Mouse (Mus musculus) layer of hippocampus, adult 18-20 months (tissue): ENCODE measurements around the gene Gga3. TPM values are rescaled to one million over a fixed set of nuclear protein-coding genes. Genes with fewer than 3 reads are reported as not detected.
A peak's percentile ranks its signal among the peaks of the same experiment; 100 is the strongest.
"Not testable (repeated sequence)": the region's sequence is repeated elsewhere in the genome, so short reads cannot be mapped to it uniquely, and the experiment has no call there.

Source experiments
- DNase-seq, 2 experiments: peaks; one replicate each; pipeline ENCODE4 v3.0.0; 2022; ENCODE audit warnings: low spot score in 2 of 2
- long read RNA-seq: library from polyadenylated mRNA; stranded (forward); transcript quantifications from one replicate; pipeline ENCODE4 v2.0.0, GENCODE M21; 2021
- total RNA-seq, 2 experiments: library from RNA; stranded (reverse); gene quantifications; 2 replicates each; pipeline ENCODE4 v1.2.3; 2021

The Gga3 gene
- total RNA-seq, result 10 to 100 TPM; 68.6 to 73.5 TPM
- long read RNA-seq, transcript Gga3-201 (17 exons, 3,816 nt), result major isoform, 66 of 110 reads
- long read RNA-seq, partial matches to known transcripts, result 16 of 110 reads
- long read RNA-seq, other reads (novel, unspliced or antisense), result 25 of 110 reads

DNA sequence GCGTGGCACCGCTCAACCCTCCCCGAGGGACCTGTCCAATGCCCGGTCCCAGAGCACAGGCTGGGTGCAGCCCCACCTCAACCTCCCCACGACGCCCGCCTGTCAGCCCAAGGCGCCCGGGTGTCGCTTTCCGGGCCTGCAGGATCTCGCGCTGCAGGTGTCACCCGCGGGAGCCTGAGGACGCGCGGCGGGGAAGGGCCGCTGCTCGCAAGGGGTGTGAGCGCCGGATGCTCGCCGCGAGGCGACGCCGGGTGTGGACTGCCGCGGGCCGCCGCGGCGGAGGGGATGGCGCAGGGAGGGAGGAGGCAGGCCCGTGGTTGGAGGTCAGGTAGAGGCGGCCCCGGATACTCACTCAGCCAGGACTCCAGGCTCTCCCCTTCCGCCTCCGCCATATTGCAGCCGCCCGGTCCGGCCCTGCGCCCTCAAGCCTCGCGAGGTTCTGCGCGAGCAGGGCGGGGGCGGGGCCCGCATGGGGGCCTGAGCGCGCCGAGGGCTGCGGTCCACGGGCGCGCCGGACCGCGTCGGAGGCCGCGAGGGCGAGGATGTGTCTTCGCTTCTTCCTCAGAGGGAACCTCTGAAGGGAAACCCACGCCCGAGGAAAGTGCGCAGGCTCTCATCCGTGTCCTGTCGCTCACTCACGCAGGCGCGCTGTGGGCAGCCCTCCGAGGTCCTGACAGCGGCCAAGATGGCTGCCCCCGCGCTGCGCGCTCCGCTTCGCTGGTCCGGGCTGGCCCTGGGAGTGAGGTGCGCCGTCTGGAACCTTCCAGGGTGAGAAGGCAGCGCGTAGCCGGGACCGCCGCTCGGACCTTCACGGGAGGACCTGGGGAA, at the start of gene Gga3, which contains the start of gene Mrps7:
Gga3 (minus strand) TSS at position 576 of the 828 bp plus-strand sequence.
Mrps7 (plus strand) TSS at position 450 of the 828 bp plus-strand sequence.
- peak; percentile 80 to 89 for DNase-seq

DNA sequence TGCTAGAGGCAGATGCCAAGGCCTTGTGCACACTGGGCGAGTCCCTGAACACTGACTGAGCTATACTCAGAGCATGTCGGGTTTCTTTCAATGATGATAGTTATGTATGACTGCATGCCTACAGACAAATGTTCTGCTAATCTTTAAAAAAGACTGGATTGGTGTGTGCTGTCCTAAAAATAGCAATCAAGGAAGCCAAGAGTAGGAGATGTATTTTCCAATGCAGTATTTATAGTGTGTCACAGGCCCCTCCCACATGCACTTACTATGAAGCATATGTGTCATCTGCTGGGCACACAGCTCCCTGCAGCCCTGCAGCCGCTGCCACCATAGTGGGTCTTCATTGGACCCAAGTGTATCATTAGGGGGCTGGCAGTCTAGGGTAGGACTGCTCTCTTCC, 49.3 kb upstream of the Gga3 start:
- peak in 1 of 2 experiments; percentile 64 for DNase-seq

DNA sequence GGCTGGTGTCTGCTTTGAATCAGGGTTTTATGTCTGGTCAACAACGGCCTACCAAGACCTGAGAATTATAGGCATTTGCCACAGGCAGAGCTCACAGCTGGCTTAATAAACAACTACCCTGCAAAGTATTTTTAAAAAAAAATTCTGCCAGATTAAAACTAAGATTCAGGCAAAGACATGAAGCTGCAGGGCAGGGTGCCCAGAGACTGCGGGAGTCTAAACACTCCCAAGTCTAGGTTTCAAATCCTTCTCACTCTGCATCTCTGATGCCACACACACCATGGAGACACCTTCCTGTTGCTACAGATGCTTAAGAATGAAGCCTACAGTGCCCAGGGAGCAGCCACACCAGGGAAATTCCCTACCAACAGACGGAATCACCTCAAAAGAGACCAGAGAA, 47.8 kb upstream of the Gga3 start:
- no peak for DNase-seq

DNA sequence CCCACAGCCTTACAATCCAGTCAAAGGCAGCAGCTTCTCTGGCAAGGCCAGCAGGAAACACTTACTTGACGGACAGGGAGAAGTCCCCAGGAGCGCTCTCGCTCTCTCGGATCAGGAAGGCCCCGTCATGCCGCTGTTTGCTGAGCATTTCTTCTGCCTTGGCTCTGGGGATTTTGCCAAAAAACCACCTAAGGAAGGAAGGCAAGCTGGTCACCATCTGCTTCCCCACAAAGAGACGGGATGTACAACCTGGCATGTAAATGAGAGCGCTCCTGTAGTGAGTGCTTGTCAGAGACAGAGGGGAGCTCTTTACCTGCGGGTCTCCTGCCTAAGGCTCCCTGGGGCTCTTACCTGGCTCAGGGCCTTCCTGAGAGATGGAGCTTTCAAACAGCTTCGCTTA, 45.9 kb upstream of the Gga3 start:
- peak; percentile 37 to 61 for DNase-seq

DNA sequence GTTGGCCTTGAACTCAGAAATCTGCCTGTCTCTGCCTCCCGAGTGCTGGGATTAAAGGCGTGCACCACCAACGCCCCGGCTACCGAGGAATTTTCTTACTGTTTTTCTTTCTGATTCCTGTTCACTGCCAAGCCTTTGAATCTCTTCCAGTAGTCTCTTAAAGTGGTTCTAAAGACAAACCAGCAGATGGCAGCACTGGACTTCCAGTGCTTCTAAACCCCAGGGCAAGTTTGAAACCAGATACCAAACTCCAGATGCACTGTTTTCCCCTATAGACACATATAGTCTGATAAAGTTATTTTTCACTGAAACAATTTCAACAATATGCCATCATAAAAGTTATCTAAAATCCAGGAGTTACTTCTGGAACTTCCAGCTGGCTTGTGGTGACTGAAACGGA, 43.6 kb upstream of the Gga3 start:
- peak in 1 of 2 experiments; percentile 77 for DNase-seq

DNA sequence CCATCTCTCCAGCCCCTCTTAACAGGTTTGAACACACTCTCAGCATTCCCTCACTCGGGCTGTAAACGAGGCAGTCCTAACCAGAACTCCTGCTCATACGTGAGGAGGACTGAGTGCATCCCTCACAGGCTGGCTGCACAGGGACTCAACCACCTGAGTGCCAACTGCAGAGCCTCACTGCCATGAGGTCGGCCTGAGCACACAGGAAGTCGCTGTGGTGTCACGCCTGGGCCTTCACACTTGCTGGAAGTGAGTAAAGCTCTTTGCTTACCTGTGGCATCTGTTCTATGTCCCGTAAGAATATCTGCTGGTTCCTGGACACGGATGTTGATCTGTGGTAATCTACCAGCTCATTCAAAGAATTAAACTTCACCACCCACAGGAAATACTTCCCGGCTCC, 42.6 kb upstream of the Gga3 start:
- DNase-seq, result no peak

DNA sequence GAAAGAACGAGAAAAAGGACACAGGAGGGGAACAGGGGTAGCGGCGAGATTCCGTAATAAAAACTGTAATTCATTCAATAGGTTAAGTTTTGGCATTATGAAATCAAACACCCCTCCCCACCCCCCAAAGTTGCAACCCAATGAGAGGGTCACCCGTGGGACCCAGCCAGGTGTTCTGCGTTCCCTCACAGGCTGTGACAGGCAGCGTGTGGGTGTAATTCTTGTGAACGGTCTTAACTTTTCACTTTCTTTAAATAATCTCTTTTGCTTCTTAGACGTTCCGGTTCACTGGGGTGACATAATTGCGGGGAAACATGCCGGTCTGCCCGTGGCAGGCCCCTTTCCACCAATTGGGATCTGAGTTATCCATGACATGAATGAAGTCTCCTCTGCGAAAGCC, 41.6 kb upstream of the Gga3 start:
- DNase-seq, result not testable (repeated sequence)

DNA sequence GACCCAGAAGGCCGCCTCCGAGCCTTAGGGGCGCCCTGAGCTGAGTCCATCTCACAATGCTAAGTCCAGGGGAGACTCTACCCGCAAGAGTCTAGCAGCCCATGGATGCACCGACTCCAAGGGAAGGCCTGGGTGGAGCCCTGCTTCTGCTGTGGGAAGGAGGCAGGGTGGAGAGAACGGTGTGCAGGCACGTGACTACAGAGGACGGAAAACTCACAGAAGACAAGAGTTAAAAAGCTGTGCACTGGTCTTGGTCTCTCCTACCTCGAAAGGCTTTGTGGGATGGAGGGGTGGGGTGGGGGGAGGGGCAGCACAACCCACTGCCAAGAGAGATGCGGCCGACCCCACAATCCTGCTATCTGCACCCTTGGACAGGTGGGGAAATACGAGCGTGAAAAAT, 40.5 kb upstream of the Gga3 start:
- DNase-seq, result no peak

DNA sequence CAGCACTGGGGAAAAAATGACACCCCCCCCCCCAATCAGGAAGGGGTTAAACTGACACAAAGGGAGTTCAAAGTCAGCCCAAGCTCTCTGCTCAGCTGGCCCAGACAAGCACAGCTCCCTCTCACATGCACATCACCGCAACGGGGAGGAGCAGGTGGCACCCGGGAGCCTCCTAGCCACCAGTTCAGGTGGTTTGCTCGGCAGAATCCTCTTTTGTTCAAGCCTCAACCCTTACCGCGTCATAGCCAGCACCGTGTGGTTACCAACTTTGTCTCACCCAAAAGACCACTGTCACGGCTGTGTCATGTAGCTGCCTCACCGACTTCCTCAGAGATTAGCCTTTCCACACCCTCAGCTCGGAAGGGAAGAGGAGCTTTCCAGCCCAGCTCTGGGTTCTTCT, 39.4 kb upstream of the Gga3 start:
- DNase-seq, result no peak

DNA sequence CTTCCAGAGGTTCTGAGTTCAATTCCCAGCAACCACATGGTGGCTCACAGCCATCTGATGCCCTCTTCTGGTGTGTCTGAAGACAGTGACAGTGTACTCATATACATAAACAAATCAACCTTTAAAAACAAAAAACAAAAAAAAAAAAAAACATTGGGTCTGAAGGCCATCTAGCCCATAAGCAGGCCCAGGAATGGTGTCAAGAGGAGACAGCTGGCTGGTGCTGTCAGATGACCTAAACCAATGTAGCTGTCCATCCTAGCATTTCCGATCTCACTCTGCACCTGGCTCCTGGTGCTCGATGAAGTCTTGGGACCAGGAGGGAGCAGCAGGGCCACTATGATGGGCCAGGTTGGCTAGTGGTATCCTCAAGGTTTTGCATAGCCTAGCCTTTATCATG, 38.9 kb upstream of the Gga3 start:
- no peak for DNase-seq

DNA sequence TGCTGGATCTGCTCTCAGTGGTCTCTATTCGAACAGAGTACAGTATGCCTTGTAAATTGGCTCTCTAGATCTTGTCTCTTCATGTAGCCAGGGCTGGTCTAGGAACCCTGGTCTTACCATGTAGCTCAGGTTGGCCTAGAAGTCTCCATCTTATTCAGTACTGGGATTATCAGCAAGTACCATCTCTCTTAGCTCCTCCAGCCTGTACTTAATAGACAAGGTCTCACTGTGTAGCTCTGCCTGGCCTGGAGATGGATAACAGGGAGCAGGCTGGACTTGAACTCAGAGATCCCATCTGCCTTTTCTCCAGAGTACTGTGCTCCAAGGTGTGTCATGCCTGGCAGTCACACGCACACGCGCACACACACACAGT, 37.8 kb upstream of the Gga3 start:
- no peak for DNase-seq

DNA sequence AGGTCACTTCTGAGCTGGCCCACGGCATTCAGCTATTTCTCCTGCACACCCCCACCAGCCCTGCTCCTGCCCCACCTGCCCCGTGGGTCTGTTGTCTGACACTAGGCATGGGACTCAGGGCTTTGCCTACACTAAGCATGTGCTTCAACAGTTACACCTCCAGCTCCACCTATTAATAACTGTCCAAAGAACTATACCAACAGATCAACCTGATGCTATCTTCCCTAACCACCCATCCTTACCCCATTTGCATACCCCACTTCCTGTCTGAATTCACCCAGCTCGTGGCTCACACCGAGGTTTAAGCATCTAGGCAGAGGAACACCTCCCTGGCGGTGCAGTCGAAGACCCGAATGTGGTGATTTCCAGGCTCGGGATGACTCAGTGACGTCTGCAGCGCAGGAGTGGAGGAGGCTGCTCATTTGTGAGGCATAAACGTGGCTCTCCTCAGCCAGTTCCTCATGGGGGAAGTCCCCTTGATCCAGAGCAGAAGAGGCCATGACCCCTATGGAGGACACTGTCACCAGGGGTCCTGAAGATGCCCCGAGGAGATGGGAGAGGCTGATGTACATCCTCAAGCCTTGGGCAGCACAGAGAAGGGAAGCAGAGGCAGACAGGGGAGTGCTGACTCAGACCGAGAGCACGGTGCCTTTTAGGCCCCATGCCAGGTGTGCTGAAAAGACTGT, 37.3 kb upstream of the Gga3 start:
- DNase-seq, result no peak

DNA sequence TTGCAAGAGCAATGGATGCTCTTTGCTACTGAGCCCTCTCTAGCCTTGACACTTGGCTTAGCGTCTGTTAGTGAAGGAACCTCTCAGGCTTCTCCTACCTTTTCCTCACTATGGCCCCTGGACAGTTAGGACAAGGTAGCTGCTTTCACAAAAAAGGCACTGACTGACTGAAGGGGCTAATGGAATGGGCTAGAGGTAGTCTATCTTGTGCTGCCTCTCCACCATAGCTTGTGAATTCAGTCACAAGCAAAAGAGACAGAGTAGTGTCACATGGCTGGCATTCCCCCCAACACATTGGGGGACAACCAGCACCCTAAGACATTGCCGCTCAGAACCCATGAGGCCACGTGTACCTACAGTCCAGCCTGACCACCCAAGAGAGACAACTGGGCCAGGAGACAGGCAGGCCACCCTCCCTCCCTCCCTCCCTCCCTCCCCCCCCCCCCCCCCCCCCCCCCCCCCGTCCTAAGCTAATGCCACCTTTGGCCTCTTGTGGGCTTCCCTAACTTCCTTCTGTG, 36.5 kb upstream of the Gga3 start:
- no peak for DNase-seq

DNA sequence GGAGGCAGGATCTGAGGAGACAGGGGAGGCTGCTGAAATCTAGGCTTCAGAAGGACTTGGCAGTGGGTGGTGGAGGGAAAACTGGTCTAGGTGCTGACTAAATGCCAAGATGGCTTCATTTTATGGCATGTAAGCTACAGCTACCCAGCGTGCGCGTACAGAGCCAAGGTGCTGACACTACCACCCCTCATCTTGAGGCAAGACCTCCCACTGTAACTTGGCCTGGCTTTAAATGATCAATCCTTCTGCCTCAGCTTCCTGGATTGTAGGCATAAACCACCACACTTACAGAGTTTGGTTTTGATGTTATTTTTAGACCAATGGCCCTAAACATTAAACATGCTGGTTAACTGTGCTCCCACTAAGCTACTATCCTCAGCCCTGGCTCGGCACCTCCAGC, 35.7 kb upstream of the Gga3 start:
- no peak for DNase-seq

DNA sequence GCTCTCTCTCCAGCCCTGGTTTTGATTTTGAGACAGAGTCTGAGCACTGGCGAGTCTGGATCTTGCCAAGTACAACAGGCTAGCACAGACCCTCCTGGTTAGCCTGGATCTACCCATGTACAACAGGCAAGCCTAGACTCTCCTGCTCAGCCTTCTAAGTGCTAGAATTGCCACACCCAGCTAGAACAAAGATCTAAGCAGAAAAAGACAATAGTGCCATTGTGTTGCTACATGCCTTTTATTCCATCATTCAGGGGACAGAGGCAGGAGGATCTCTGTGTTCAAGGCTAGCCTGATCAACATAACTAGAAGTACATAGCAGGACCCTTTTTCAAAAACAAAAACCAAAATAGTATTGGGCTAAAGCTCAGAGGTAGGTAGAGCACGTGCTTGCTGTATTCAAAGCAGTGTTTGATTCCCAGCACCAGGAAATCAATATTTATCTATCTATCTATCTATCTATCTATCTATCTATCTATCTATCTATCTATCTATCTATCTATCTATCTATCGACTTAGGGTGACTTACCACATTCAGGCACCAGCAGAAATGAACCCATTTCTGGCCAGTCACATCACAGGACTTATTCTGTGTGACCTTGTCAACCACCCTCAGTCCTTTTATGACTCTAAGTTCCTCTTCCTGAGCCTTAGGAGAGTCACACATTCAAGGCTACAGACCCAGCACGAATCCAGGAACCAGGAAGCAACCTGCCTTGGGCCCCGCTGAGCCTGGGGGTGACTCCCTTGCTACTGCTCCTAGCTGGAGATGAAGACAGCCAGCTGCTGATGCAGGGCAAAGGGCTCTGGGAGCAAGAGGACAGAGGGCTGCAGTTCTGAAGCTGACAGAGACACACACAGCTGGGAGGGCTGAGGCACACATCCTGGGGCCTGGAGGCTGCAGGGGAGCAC, 34.9 kb upstream of the Gga3 start:
- no peak for DNase-seq

DNA sequence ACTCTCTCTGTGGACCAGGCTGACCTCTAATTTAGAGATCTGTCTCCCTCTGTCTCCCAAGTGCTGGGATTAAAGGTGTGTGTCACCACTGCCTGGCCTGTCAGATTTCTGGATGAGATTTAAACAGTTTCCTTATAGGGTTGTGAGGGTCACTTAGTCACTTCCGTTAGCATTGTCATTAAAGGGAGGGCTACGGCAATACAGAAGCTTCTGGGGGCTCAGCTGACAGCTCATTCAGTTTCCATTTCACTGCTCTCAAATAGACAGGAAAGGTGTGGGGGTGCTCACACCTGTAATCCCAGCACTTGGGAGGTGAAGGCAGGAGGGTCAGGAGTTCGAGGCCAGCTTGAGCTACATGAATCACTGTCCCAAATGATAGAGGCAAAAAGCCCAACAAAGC, 33.1 kb upstream of the Gga3 start:
- no peak for DNase-seq

DNA sequence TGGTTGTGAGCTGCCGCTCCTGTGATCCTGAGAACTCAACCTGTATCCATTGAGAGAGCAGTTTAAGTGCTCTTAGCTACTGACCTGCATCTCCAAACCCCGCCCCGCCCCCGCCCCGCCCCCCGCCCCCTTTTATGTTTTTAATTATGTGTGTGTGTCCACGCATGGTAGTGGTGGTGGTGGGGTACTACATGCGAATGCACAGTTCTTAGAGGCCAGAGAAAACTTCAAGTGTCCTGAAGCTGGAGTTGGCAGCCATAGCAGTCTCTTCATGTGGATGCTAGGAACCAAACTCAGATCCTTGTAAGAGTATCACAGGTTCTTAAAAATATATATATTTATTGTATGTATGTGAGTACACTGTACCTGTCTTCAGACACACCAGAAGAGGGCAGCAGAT, 31.6 kb upstream of the Gga3 start:
- no peak for DNase-seq

DNA sequence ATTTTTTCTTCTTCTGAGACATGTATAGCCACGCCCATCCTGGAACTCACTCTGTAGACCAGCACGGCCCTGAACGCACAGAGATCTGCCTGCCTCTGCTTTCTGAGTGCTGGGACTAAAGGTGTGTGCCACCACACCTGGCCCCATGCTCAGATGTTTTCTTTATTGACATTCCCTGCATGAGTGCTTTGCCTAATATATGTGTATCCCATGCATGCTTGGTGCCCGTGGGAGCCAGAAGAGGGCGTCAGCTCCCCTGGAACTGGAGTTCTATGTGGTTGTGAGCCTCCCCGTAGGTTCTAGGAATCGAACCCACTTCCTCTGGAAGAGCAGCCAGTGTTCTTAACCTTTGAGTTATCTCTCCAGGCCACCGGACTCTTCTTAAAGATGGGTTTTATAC, 31.2 kb upstream of the Gga3 start:
- DNase-seq, result no peak

DNA sequence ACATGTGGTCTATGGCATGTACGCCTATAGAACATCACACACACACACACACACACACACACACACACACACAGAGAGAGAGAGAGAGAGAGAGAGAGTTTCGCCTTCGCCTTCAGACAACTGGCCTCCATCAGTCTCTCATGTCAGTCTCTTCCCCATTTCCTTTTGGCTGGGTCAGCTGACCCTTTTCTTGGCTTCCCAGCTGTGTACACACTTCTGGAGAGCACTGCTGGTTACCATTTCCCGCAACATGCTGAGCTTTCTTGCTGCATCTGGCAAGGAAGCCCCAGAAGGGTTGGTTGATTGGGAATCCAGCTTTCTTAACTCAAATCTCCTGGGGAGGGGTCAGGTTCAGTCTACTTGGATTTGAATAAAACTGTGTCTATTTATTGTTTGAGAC, 30.3 kb upstream of the Gga3 start:
- DNase-seq, result no peak

DNA sequence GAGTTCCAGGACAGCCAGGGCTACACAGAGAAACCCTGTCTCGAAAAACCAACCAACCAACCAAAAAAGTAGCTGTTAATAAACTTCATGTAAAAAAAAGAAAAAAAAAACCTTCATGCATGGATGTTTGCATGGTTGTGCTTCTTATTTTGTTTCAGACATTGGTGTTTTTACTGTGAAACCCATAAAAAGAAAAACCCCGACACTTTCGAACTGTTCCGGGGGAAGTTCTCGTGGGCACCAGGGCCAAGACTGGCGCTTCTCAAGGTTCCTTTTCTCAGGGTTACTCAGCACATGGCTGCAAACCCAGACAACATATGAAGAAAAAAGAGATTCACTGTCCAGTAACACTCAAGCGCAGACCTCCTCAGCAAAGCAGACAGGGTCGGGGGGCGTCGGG, 29.0 kb upstream of the Gga3 start:
- DNase-seq, result no peak

DNA sequence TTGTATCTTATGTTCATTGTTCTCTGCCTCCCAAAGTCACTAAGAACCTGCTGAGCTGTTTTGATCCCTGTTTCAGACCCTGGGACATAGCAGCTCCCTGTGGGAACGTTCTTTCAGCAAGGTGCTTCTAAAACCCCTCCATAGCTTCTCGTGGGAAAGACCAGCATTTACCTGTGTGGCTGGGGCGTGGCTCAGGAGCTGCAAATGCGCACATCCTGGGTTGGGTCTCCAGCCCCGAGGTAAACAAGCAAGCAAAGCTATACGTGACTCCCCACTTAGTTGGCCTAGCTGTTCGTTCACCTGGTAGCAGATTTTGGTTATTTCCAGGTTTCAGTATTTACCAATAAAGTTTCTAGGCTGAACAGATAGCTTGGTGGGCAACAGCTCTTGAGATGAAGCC, 28.4 kb upstream of the Gga3 start:
- no peak for DNase-seq
